14 mouse cellular contexts compared by ENCODE assay signal in the genomic region with DNA sequence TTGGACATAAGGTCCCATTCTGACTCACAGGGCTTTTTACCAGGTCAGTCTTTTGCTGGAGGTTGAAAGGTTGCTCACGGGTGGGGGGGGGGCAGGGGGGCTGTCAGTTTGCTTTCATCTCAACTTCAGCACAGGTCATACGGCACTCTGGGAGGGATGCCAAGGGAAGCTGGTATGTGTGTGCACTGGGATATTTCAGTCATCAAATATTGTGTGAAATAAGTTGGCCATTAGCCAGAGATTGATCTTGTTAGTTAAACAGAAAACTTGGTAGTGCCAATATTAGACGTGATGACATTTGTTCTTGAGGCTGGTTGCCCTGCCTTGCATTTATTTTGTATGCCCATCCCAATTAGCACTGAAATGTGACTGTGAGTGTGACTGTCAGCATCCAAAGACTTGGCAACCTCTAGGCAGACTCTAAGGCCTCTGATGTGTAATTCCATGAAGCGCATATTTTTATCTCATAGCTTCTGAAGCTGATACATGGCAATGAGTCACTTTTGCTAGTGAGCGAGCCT. TPM values are rescaled to one million over a fixed set of nuclear protein-coding genes. Genes with fewer than 3 reads are reported as not detected.
DNase-seq lines count a peak whose midpoint lies in the region; ATAC-seq and TF ChIP-seq lines count a peak whose summit lies in the region.
"Had no signal": no experiment of that assay in that cellular context is flagged by ENCODE, and none has a peak within 500 bp of the region (broad histone marks: within the 10 kb centered on the region; RNA-seq: fewer than 3 reads in every experiment).

No protein-coding gene starts in this region.

- H3K27me3 ChIP-seq in liver, adult 2 months (ENCODE audit: control insufficient read depth, insufficient read depth, low read length), result no peaks in the 10 kb centered on the region
- H3K27me3 ChIP-seq in liver, embryonic 12.5 days (replicated peaks), result no peaks in the 10 kb centered on the region
- H3K27me3 ChIP-seq: hindbrain, embryonic 15.5 days had no signal

- no peak overlapping the region for H3K9ac ChIP-seq in liver, adult 2 months (ENCODE audit: low read depth, low read length)
- H3K9ac ChIP-seq in liver, embryonic 12.5 days, result no peak overlapping the region
- H3K9ac ChIP-seq: hindbrain, embryonic 15.5 days had no signal

- no peak for TF ChIP-seq CTCF in liver, adult 2 months (IDR thresholded peaks at IDR 0.05; ENCODE audit: low read depth, low read length)

- H3K4me1 ChIP-seq in liver, adult 2 months (ENCODE audit: control insufficient read depth, insufficient read depth, low read length), result peaks cover 1% of the 10 kb centered on the region; the same call in 1 of the 2 replicates
- no peaks in the 10 kb centered on the region for H3K4me1 ChIP-seq in liver, embryonic 12.5 days
- H3K4me1 ChIP-seq: hindbrain, embryonic 15.5 days had no signal

- no peak for ATAC-seq in liver, embryonic 12.5 days
- ATAC-seq: intestine, postnatal 0 days had no signal

- no peaks in the 10 kb centered on the region for H3K9me3 ChIP-seq in liver, embryonic 12.5 days (replicated peaks)
- H3K9me3 ChIP-seq: hindbrain, embryonic 15.5 days; megakaryocyte, embryonic 14.5 days had no signal

- no peak overlapping the region for H3K4me2 ChIP-seq in liver, embryonic 12.5 days
- H3K4me2 ChIP-seq: hindbrain, embryonic 15.5 days had no signal

- no peak overlapping the region for H3K27ac ChIP-seq in liver, adult 2 months (replicated peaks; ENCODE audit: insufficient read depth, low read depth, low read length)
- no peak overlapping the region for H3K27ac ChIP-seq in liver, embryonic 12.5 days
- H3K27ac ChIP-seq: hindbrain, embryonic 15.5 days had no signal

- DNase-seq in cerebellum, postnatal 10 days, result peak; percentile 18 to 23
- no peak for DNase-seq in cerebellum, adult 18-20 months
- DNase-seq in liver, adult 2 months (ENCODE audit: extremely low read depth, low read depth, low spot score), result peak; percentile 91
- peak; percentile 66 for DNase-seq in brain, adult 2 months (ENCODE audit: low read depth, low spot score)
- peak; percentile 53 for DNase-seq in heart, postnatal 4 days
- DNase-seq in left cerebral cortex, adult 18-20 months (ENCODE audit: low spot score in 2 of 2), result no peak
- DNase-seq: cerebellum, adult 9-11 months; kidney, postnatal 10 days; right cerebral cortex, postnatal 25 days had no signal

- H3K4me3 ChIP-seq in liver, adult 2 months (ENCODE audit: insufficient read depth, low read depth, low read length), result no peak overlapping the region
- no peak overlapping the region for H3K4me3 ChIP-seq in liver, embryonic 12.5 days
- H3K4me3 ChIP-seq: erythroblast, embryonic 14.5 days; hindbrain, embryonic 15.5 days; megakaryocyte, embryonic 14.5 days had no signal

- no peak for TF ChIP-seq POLR2A in liver, adult 2 months (IDR thresholded peaks at IDR 0.05; ENCODE audit: extremely low read depth, insufficient read depth, low read length)

- 21% methylated on average over 5 of the region's 5 CpGs for WGBS in liver, adult 2 months
- 65% methylated on average over 5 of the region's 5 CpGs for WGBS in liver, embryonic 12.5 days (ENCODE audit: insufficient replicate concordance)

- no peaks in the 10 kb centered on the region for H3K79me2 ChIP-seq in liver, adult 2 months (ENCODE audit: control insufficient read depth, insufficient read depth, low read length)

- H3K36me3 ChIP-seq in liver, adult 2 months (ENCODE audit: control insufficient read depth, insufficient read depth, low read length), result no peaks in the 10 kb centered on the region
- H3K36me3 ChIP-seq in liver, embryonic 12.5 days, result no peaks in the 10 kb centered on the region
- H3K36me3 ChIP-seq: hindbrain, embryonic 15.5 days had no signal

RNA-seq across cellular contexts. Expression of a gene that starts 18.6 kb away (rescaled TPM):
- 0.55 and 1.9 TPM in 2 replicates for total RNA-seq in liver, adult 2 months (2014; rRNA removed)
- 1.1 and 1.2 TPM in 2 replicates for polyA plus RNA-seq in liver, adult 2 months (2012; rRNA removed)
- polyA plus RNA-seq in liver, embryonic 12.5 days (2016; fragmentation: Nextera tagmentation; extraction: Ambion mirVana), result 6.1 and 6.2 TPM in 2 replicates
- 10 to 100 TPM; 44.5 to 47.9 TPM for total RNA-seq in heart, postnatal 4 days (2021)
- total RNA-seq in left cerebral cortex, adult 18-20 months (2021), result 10 to 100 TPM; 58.3 to 67.0 TPM

Comparison
In these comparisons a context has a peak if more than half of its experiments do, and no peak if none do; other contexts are left out.
1. DNase-seq: peak in cerebellum, postnatal 10 days (2 of 2), liver, adult 2 months (single experiment), brain, adult 2 months (single experiment) and heart, postnatal 4 days (single experiment); none in cerebellum, adult 18-20 months (0 of 2) and left cerebral cortex, adult 18-20 months (0 of 2).
2. RNA of a gene that starts 18.6 kb away (total RNA-seq): 58.3 to 67.0 TPM in left cerebral cortex, adult 18-20 months and 44.5 to 47.9 TPM in heart, postnatal 4 days; 0.55 to 1.9 TPM in liver, adult 2 months; every median in the first group is over 10 times any median in the second.